Mouse (Mus musculus) heart, adult 2 months (tissue): Measurements from ENCODE around the gene Slc44a3. TPM values are rescaled to one million over a fixed set of nuclear protein-coding genes. Genes with fewer than 3 reads are reported as not detected.
A peak's percentile ranks its signal among the peaks of the same experiment; 100 is the strongest.

Source experiments
- DNase-seq, 2 experiments: peaks; one replicate each; pipeline ENCODE4 v3.0.0; 2021
- H3K27ac ChIP-seq: fragments of 200-600 bp; 2 replicates; pipeline ENCODE4 v1.8.1; 2022
- H3K27me3 ChIP-seq: fragments of 200-500 bp; 2 replicates; pipeline ENCODE4 v1.6.1; 2012; ENCODE audit warnings: mild to moderate bottlenecking, low read length, inconsistent platforms, mixed read lengths; ENCODE audit not compliant: control insufficient read depth, insufficient read depth
- H3K36me3 ChIP-seq: fragments of 200-500 bp; 2 replicates; pipeline ENCODE4 v1.6.1; 2012; ENCODE audit warnings: low read length, inconsistent platforms; ENCODE audit not compliant: control insufficient read depth, insufficient read depth
- H3K4me1 ChIP-seq: fragments of 200-500 bp; 2 replicates; pipeline ENCODE4 v1.6.1; 2011; ENCODE audit warnings: low read length; ENCODE audit not compliant: control insufficient read depth, insufficient read depth
- H3K4me3 ChIP-seq: fragments of 200-600 bp; 2 replicates; pipeline ENCODE4 v1.8.1; 2022
- H3K79me2 ChIP-seq: fragments of 200-500 bp; replicated peaks from 2 replicates; pipeline ENCODE4 v1.6.1; 2012; ENCODE audit warnings: mild to moderate bottlenecking, inconsistent platforms, low read length, moderate library complexity, mixed read lengths; ENCODE audit not compliant: control insufficient read depth, insufficient read depth
- H3K9ac ChIP-seq: fragments of 200-500 bp; 2 replicates; pipeline ENCODE4 v1.6.1; 2012; ENCODE audit warnings: low read depth, mild to moderate bottlenecking, control low read depth, inconsistent platforms, low read length, mixed read lengths
- CTCF ChIP-seq: fragments of 200-600 bp; IDR thresholded peaks from 2 replicates; pipeline ENCODE4 v1.8.1; 2022; ENCODE audit warnings: antibody characterized with exemption, mild to moderate bottlenecking, moderate library complexity
- EP300 ChIP-seq: fragments of 200-500 bp; IDR thresholded peaks from 2 replicates; pipeline ENCODE4 v1.6.1; 2011; ENCODE audit warnings: low read depth, low read length, control low read depth; ENCODE audit not compliant: insufficient read depth
- POLR2A ChIP-seq: fragments of 200-500 bp; IDR thresholded peaks from 2 replicates; pipeline ENCODE4 v1.6.1; 2011; ENCODE audit warnings: mild to moderate bottlenecking, low read depth, low read length, control low read depth; ENCODE audit not compliant: insufficient read depth
- WGBS: fragments of 180-500 bp; shearing (Covaris S2); methylation state at CpG from one replicate; pipeline ENCODE4 v1.1.7; 2018; 5-methylcytosine and 5-hydroxymethylcytosine counted together
- intact Hi-C: fragments of 180-260 bp; cut with DNase I; formaldehyde crosslinking; loops from one replicate; pipeline ENCODE4 v1.15.1; 2025
- polyA plus RNA-seq: library from polyadenylated mRNA; depleted of rRNA; stranded (reverse); fragments of >200 nt; gene quantifications from 2 replicates; pipeline ENCODE4 v1.2.3, GENCODE M21; 2012
- total RNA-seq, 2 experiments: library from RNA; stranded (reverse); gene quantifications; 2 replicates each; pipeline ENCODE4 v1.2.3; 2021

Slc44a3 gene
- total and polyA plus RNA-seq, 3 experiments = 1.1 TPM; not detected in 2

GRCm38 (mm10) chr3:121444414-121444813 is 87.8 kb downstream of the Slc44a3 start:
- Histone ChIP-seq H3K9ac (no peak overlapping the region), H3K36me3 (peaks cover 7% of the 10 kb centered on the region; the same call in 1 of the 2 replicates), H3K4me1 (peaks cover 24% of the 10 kb centered on the region), H3K27me3 (no peaks in the 10 kb centered on the region), H3K4me3 (no peak overlapping the region), H3K79me2 (peaks cover 4% of the 10 kb centered on the region), H3K27ac (no peak overlapping the region; the same call in 1 of the 2 replicates)
- TF ChIP-seq CTCF (no peak), POLR2A (no peak), EP300 (no peak)
- no peak for DNase-seq
- 91% methylated on average over 6 of the region's 6 CpGs for WGBS
- intact Hi-C loops = no loop called here

- peak overlapping the region; percentile 34; the same call in 1 of the 2 replicates for H3K27ac ChIP-seq
- H3K9ac ChIP-seq = no peak overlapping the region
- no peaks in the 10 kb centered on the region for H3K27me3 ChIP-seq
- peaks cover 4% of the 10 kb centered on the region for H3K79me2 ChIP-seq
- TF ChIP-seq EP300 (no peak), POLR2A (no peak), CTCF (no peak)
- intact Hi-C loops = no loop called here
- peaks cover 7% of the 10 kb centered on the region; the same call in 1 of the 2 replicates for H3K36me3 ChIP-seq
- H3K4me3 ChIP-seq = no peak overlapping the region
- peaks cover 27% of the 10 kb centered on the region for H3K4me1 ChIP-seq
- WGBS = 48% methylated on average over 4 of the region's 4 CpGs
- DNase-seq = no peak
Observed at GRCm38 (mm10) chr3:121443861-121444271, 88.3 kb downstream of the Slc44a3 start.

- TF ChIP-seq POLR2A = no peak
- TF ChIP-seq EP300 = no peak
- no peak for TF ChIP-seq CTCF
- Histone ChIP-seq H3K27ac (peak overlapping the region; percentile 46), H3K36me3 (peaks cover 9% of the 10 kb centered on the region; the same call in 1 of the 2 replicates), H3K4me3 (no peak overlapping the region), H3K9ac (no peak overlapping the region), H3K79me2 (no peaks in the 10 kb centered on the region; the same call in 1 of the 2 replicates), H3K27me3 (no peaks in the 10 kb centered on the region), H3K4me1 (peaks cover 30% of the 10 kb centered on the region)
- intact Hi-C loops = no loop called here
- WGBS = 41% methylated on average over 5 of the region's 5 CpGs
- no peak for DNase-seq
Observed at GRCm38 (mm10) chr3:121442288-121442687, 89.9 kb downstream of the Slc44a3 start.

- 90% methylated on average over 12 of the region's 12 CpGs for WGBS
- Histone ChIP-seq H3K9ac (no peak overlapping the region), H3K4me3 (no peak overlapping the region), H3K36me3 (peaks cover 11% of the 10 kb centered on the region; the same call in 1 of the 2 replicates), H3K4me1 (peaks cover 32% of the 10 kb centered on the region), H3K27ac (no peak overlapping the region), H3K27me3 (no peaks in the 10 kb centered on the region), H3K79me2 (no peaks in the 10 kb centered on the region; the same call in 1 of the 2 replicates)
- TF ChIP-seq CTCF = no peak
- no peak for TF ChIP-seq EP300
- TF ChIP-seq POLR2A = no peak
- DNase-seq = no peak
- intact Hi-C loops = loop anchor here (2.0 kb wide), 1 partner anchor 15 kb away; the partner anchor contains the start of gene Cnn3
Observed at GRCm38 (mm10) chr3:121441504-121441903, 90.7 kb downstream of the Slc44a3 start.

- TF ChIP-seq POLR2A (peak; percentile 36; the same call in 1 of the 2 replicates), CTCF (no peak)
- Histone ChIP-seq H3K9ac (no peak overlapping the region), H3K36me3 (peaks cover 12% of the 10 kb centered on the region; the same call in 1 of the 2 replicates), H3K79me2 (no peaks in the 10 kb centered on the region; the same call in none of the 2 replicates), H3K27ac (peak overlapping the region; percentile 72), H3K4me1 (peaks cover 36% of the 10 kb centered on the region), H3K27me3 (no peaks in the 10 kb centered on the region), H3K4me3 (no peak overlapping the region)
- intact Hi-C loops = loop anchor here (1.0 to 10.0 kb wide), 3 partner anchors 9 to 1185 kb away; partner anchors contain the start of gene Cnn3
- DNase-seq = no peak
- WGBS = 16% methylated on average over 11 of the region's 11 CpGs
Observed at GRCm38 (mm10) chr3:121439623-121440161, 92.5 kb downstream of the Slc44a3 start.

- Histone ChIP-seq H3K79me2 (no peaks in the 10 kb centered on the region; the same call in none of the 2 replicates), H3K27me3 (no peaks in the 10 kb centered on the region), H3K36me3 (peaks cover 11% of the 10 kb centered on the region; the same call in 1 of the 2 replicates), H3K9ac (peak overlapping the region; percentile 8; the same call in 1 of the 2 replicates), H3K27ac (peak overlapping the region; percentile 47), H3K4me1 (peaks cover 43% of the 10 kb centered on the region), H3K4me3 (no peak overlapping the region)
- intact Hi-C loops = loop anchor here (10.0 kb wide), 1 partner anchor 1187 kb away; no protein-coding TSS in a partner anchor
- TF ChIP-seq POLR2A (no peak), EP300 (0 out of 2 replicates have a peak, but pooled peaks have one; percentile 25)
- no peak for DNase-seq
- 32% methylated on average over 7 of the region's 7 CpGs for WGBS
Observed at GRCm38 (mm10) chr3:121437996-121438395, 94.2 kb downstream of the Slc44a3 start.
